Mouse (Mus musculus) limb, embryonic 14.5 days (tissue): Measurements from ENCODE around the gene Anapc1. TPM values are rescaled to one million over a fixed set of nuclear protein-coding genes. Genes with fewer than 3 reads are reported as not detected.

ENCODE experiments used
- ATAC-seq: fragments of 200-750 bp; cut with Nextera tagmentation; 2 replicates; pipeline ENCODE4 v1.8.0; 2017; ENCODE audit warnings: low read depth, moderate number of reproducible peaks, moderate TSS enrichment; ENCODE audit not compliant: low FRiP score
- DNase-seq: peaks from one replicate; pipeline ENCODE4 v3.0.0-alpha.2; 2015; ENCODE audit warnings: low spot score
- H3K27ac ChIP-seq: fragments of 300-500 bp; sonication (generic); replicated peaks from 2 replicates; pipeline ENCODE4 v1.5.1; 2014; ENCODE audit warnings: low read depth, mild to moderate bottlenecking, low read length, moderate library complexity, mixed read lengths
- H3K27me3 ChIP-seq: fragments of 300-500 bp; sonication (generic); 2 replicates; pipeline ENCODE4 v1.6.1; 2014; ENCODE audit warnings: low read length, mixed read lengths; ENCODE audit not compliant: control insufficient read depth, insufficient read depth
- H3K36me3 ChIP-seq: fragments of 300-500 bp; sonication (generic); 2 replicates; pipeline ENCODE4 v1.6.1; 2014; ENCODE audit warnings: mild to moderate bottlenecking, low read length, moderate library complexity, mixed read lengths; ENCODE audit not compliant: control insufficient read depth, insufficient read depth
- H3K4me1 ChIP-seq: fragments of 300-500 bp; sonication (generic); 2 replicates; pipeline ENCODE4 v1.6.1; 2014; ENCODE audit warnings: antibody characterized with exemption, low read length, mixed read lengths; ENCODE audit not compliant: control insufficient read depth, insufficient read depth
- H3K4me2 ChIP-seq: fragments of 300-500 bp; sonication (generic); replicated peaks from 2 replicates; pipeline ENCODE4 v1.6.1; 2014; ENCODE audit warnings: low read depth, mild to moderate bottlenecking, low read length, moderate library complexity; ENCODE audit not compliant: severe bottlenecking
- H3K4me3 ChIP-seq: fragments of 300-500 bp; sonication (generic); replicated peaks from 2 replicates; pipeline ENCODE4 v1.5.1; 2014; ENCODE audit warnings: low read length
- H3K9ac ChIP-seq: fragments of 300-500 bp; sonication (generic); 2 replicates; pipeline ENCODE4 v1.6.1; 2014; ENCODE audit warnings: mild to moderate bottlenecking, low read depth, low read length, moderate library complexity; ENCODE audit not compliant: severe bottlenecking
- H3K9me3 ChIP-seq: fragments of 300-500 bp; sonication (generic); 2 replicates; pipeline ENCODE4 v1.6.1; 2016; ENCODE audit warnings: low read length; ENCODE audit not compliant: control insufficient read depth
- POLR2A ChIP-seq: fragments of 200-500 bp; IDR thresholded peaks from 2 replicates; pipeline ENCODE4 v1.8.0; 2012; ENCODE audit warnings: inconsistent platforms, mild to moderate bottlenecking, moderate library complexity, borderline replicate concordance; ENCODE audit not compliant: insufficient read depth, insufficient read length; ENCODE audit errors: extremely low read depth
- WGBS: fragments of 180-500 bp; shearing (Covaris S2); extraction: QIAGEN DNeasy Blood & Tissue Kit; methylation state at CpG from one replicate; pipeline ENCODE4 v1.1.7; 2014; 5-methylcytosine and 5-hydroxymethylcytosine counted together
- polyA plus RNA-seq, 2 experiments: library from polyadenylated mRNA; depleted of rRNA in 1 of 2; stranded (reverse) in 1 of 2; unstranded in 1 of 2; fragments of >200 nt; fragmentation: Nextera tagmentation in 1 of 2; extraction: Ambion mirVana in 1 of 2; gene quantifications; 2 replicates each; pipeline versions ENCODE4 v1.2.1 to v1.2.3; 2012 to 2014

Anapc1 gene
- polyA plus RNA-seq, 2 experiments: 65.1 to 75.3 TPM

DNA sequence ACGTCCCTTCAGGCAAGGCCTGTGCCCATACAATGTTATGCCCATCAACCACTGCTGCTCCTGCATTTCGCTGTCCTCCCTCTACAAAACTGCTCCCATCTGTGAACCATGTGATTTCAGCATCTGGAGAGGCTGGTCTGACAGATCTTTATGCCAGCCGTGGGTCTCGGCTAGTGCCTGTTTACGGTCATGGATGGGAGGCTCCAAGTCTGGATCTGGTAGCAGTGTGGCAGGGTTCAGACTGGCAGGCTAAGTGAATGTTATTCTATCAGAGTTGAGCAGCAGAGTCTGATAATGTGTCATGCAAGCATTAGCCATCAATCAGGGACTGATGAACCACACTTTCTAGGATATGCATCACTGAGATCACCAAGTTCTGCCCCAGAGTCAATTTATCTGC lies 104.3 kb downstream of the Anapc1 start:
- Histone ChIP-seq H3K4me2 (no peak overlapping the region), H3K9me3 (no peaks in the 10 kb centered on the region), H3K27ac (no peak overlapping the region), H3K4me1 (no peaks in the 10 kb centered on the region), H3K4me3 (no peak overlapping the region), H3K36me3 (no peaks in the 10 kb centered on the region), H3K9ac (no peak overlapping the region), H3K27me3 (no peaks in the 10 kb centered on the region)
- 48% methylated on average over 5 of the region's 5 CpGs for WGBS
- DNase-seq (no peak), ATAC-seq (no peak)
- TF ChIP-seq POLR2A: no peak

GRCm38 (mm10) chr2:128572726-128573624 lies 114.2 kb downstream of the Anapc1 start:
- Histone ChIP-seq H3K4me1 (peaks cover 5% of the 10 kb centered on the region; the same call in 1 of the 2 replicates), H3K27me3 (no peaks in the 10 kb centered on the region), H3K4me2 (no peak overlapping the region), H3K27ac (no peak overlapping the region), H3K4me3 (no peak overlapping the region), H3K9ac (no peak overlapping the region), H3K9me3 (no peaks in the 10 kb centered on the region), H3K36me3 (no peaks in the 10 kb centered on the region)
- 47% methylated on average over 16 of the region's 16 CpGs for WGBS
- no peak for TF ChIP-seq POLR2A
- ATAC-seq: peak; percentile 63; the same call in 1 of the 2 replicates
- peak; percentile 93 for DNase-seq

DNA sequence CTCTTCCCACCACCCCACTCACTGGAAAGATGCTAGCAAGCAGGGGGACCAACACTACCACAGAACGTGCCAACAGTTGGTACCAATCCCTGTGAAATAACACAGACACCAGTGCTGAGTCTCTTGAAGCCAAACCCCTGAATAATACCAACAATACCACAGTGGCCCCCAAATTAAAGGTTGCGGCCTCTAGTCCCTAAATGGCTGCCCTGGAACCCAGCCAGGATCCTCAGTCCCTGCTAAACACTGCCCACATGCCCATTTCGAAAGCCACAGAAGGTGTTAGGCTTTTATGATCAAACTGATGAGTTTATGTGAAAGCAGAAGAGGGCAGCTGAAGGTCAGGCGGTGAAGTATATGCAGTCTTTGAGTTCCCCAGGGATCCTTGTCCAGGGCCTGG lies 116.2 kb downstream of the Anapc1 start:
- no peak overlapping the region for H3K9ac ChIP-seq
- H3K9me3 ChIP-seq: no peaks in the 10 kb centered on the region
- no peak overlapping the region for H3K4me3 ChIP-seq
- ATAC-seq (no peak), DNase-seq (no peak)
- H3K27ac ChIP-seq: no peak overlapping the region
- H3K36me3 ChIP-seq: no peaks in the 10 kb centered on the region
- no peak overlapping the region for H3K4me2 ChIP-seq
- H3K4me1 ChIP-seq: peaks cover 11% of the 10 kb centered on the region
- no peak for TF ChIP-seq POLR2A
- no peaks in the 10 kb centered on the region for H3K27me3 ChIP-seq
- 51% methylated on average over 4 of the region's 4 CpGs for WGBS

GRCm38 (mm10) chr2:128568490-128568889 lies 118.7 kb downstream of the Anapc1 start:
- Histone ChIP-seq H3K9ac (no peak overlapping the region), H3K4me2 (no peak overlapping the region), H3K27ac (no peak overlapping the region), H3K36me3 (no peaks in the 10 kb centered on the region), H3K4me1 (peaks cover 14% of the 10 kb centered on the region), H3K9me3 (no peaks in the 10 kb centered on the region), H3K27me3 (no peaks in the 10 kb centered on the region), H3K4me3 (no peak overlapping the region)
- WGBS: 22% methylated on average over 4 of the region's 4 CpGs
- ATAC-seq: no peak
- TF ChIP-seq POLR2A: no peak
- DNase-seq: no peak

- Histone ChIP-seq H3K36me3 (no peaks in the 10 kb centered on the region), H3K4me3 (no peak overlapping the region), H3K27ac (no peak overlapping the region), H3K27me3 (no peaks in the 10 kb centered on the region), H3K9ac (no peak overlapping the region), H3K4me1 (peaks cover 14% of the 10 kb centered on the region), H3K9me3 (no peaks in the 10 kb centered on the region), H3K4me2 (no peak overlapping the region)
- WGBS: 53% methylated on average over 6 of the region's 6 CpGs
- no peak for DNase-seq
- ATAC-seq: no peak
- TF ChIP-seq POLR2A: no peak
Measured at GRCm38 (mm10) chr2:128568018-128568417, 119.2 kb downstream of the Anapc1 start.
